Mouse (Mus musculus) E14TG2a.4 (cell line): ENCODE results near the gene Stxbp2.

Experiments used
- CTCF ChIP-seq: conservative IDR thresholded peaks from 2 replicates; pipeline ENCODE4 v1.5.1; 2014; ENCODE audit warnings: low read length
- NANOG ChIP-seq: IDR thresholded peaks from 2 replicates; pipeline ENCODE4 v1.6.1; 2014; ENCODE audit warnings: borderline replicate concordance, low read length, mixed read lengths

DNA sequence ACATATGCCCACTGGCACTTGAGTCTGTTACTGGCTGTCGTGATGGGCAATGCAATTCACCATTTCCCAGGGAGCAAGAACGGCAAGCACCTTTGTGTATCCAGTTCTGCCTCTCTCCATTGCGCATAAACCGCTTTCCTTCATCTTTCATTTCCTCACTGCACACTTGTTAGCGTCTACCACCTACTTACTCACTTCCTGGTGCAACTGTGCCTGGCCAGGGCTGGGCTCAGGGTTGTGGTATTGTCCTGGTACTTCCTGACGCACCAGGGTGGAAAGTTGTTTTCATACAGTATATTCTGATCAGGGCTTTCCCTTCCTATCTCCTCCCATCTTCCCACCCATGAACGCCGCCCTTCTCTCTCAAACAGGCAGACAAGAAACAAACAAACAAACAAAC is 30.1 kb downstream of the Stxbp2 start:
- TF ChIP-seq CTCF (no peak), NANOG (no peak)
